Mouse (Mus musculus): ENCODE data around the gene Crybg2. TPM values are rescaled to one million over a fixed set of nuclear protein-coding genes. Genes with fewer than 3 reads are reported as not detected.

The Crybg2 gene
- polyA plus RNA-seq, 1 experiment from 2014 or later, result 11.1 TPM

DNA sequence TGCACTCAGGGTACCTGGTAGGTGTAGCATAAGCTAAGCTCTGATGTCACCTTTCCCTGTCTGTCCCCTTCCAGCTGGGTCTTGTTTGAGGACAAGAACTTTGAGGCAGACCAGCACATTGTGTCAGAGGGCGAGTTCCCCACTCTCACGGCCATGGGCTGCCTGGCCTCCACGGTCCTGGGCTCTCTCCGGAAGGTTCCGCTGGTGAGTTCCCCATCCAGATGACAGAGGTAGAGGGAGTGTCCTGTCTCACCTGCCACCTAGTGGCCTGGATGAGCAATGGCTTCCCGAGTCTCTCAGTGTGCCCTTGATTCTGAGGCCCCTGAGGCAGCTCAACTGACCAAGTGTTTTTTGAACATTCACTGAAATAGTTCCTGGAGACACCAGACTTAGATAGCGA, 26.8 kb downstream of the Crybg2 start:
- no peak overlapping the region for H3K4me3 ChIP-seq (replicated peaks)
- H3K36me3 ChIP-seq, result no peaks in the 10 kb centered on the region
- ATAC-seq (ENCODE audit: insufficient read depth, low FRiP score, low read depth), result 0 out of 2 replicates have a peak, but pooled peaks have one; percentile 35
- no peaks in the 10 kb centered on the region for H3K27me3 ChIP-seq (replicated peaks)
- no peaks in the 10 kb centered on the region for H3K4me1 ChIP-seq
- 30% methylated on average over 7 of the region's 7 CpGs for WGBS
- H3K9me3 ChIP-seq, result no peaks in the 10 kb centered on the region
- H3K27ac ChIP-seq, result no peak overlapping the region
- H3K4me2 ChIP-seq, result no peak overlapping the region
- no peak overlapping the region for H3K9ac ChIP-seq

DNA sequence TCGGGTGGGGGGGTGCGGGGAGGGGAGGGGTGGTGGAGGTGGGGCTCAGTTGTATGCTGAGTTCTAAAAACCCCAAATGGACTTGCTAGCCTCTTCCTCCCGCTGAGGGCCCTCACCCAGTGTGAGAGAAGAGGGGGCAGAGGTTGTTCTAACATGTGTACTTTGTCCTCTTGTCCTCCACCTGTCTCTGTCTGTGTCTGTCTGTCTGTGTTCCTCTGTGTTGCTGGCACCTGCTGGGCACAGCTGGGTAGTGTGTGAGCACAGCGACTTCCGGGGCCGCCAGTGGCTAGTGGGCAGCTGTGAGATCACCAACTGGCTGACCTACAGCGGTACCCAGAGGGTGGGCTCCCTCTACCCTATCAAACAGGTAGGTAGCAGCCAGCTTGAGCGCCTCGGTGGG, 28.4 kb downstream of the Crybg2 start:
- H3K27ac ChIP-seq, result no peak overlapping the region
- ATAC-seq (ENCODE audit: insufficient read depth, low FRiP score, low read depth), result no peak
- no peaks in the 10 kb centered on the region for H3K9me3 ChIP-seq
- H3K4me2 ChIP-seq, result no peak overlapping the region
- H3K27me3 ChIP-seq (replicated peaks), result no peaks in the 10 kb centered on the region
- H3K4me3 ChIP-seq (replicated peaks), result no peak overlapping the region
- H3K36me3 ChIP-seq, result no peaks in the 10 kb centered on the region
- H3K9ac ChIP-seq, result no peak overlapping the region
- WGBS, result 78% methylated on average over 9 of the region's 9 CpGs
- no peaks in the 10 kb centered on the region for H3K4me1 ChIP-seq

DNA sequence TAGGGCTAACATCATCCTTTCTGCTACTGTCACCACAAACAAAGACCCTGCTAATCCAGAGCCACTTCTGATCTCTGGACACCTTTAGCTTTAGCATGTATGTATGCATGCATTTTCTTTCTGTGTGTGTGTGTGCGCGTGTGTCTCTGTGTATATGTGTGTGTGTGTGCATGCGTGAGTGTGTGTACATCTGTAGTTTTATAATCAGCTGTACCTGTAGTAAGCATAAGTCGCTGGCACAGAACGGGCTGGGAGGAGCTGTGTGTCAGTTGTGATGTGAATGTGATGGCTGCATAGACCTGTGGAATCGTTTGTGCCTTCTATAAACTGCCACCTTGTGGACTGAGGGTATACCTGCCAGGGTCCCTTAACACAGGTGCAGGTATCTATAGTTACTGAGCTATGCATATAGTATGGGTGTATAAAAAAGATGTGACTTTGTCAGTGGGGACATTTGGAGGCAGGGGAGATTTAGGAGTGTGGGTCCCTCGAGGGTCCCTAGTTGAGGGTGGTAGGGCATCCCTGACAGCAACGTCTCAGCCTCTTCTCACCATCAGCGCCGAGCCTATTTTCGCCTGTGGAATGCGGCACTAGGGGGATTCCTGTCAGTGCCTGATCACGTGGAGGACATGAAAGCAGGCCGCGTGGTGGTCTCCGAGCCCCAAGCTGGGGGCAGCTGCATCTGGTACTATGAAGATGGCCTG, 30.1 kb downstream of the Crybg2 start:
- no peak overlapping the region for H3K27ac ChIP-seq
- no peaks in the 10 kb centered on the region for H3K4me1 ChIP-seq
- WGBS, result 78% methylated on average over 16 of the region's 16 CpGs
- no peaks in the 10 kb centered on the region for H3K9me3 ChIP-seq
- no peaks in the 10 kb centered on the region for H3K27me3 ChIP-seq (replicated peaks)
- no peaks in the 10 kb centered on the region for H3K36me3 ChIP-seq
- no peak for ATAC-seq (ENCODE audit: insufficient read depth, low FRiP score, low read depth)
- H3K4me2 ChIP-seq, result no peak overlapping the region
- H3K9ac ChIP-seq, result no peak overlapping the region
- H3K4me3 ChIP-seq (replicated peaks), result no peak overlapping the region

DNA sequence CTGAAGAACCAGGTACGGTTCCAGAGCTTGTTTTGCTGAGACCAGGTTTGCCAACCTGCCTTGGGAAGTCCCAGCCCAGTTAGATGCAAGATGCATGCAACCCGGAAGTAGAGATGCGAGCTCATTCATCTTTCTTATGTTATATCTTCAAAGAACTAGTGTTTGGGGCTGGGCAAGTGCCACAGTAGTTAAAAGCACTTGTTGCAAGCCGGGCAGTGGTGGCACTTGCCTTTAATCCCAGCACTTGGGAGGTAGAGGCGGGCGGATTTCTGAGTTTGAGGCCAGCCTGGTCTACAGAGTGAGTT, 30.6 kb downstream of the Crybg2 start:
- Histone ChIP-seq H3K9me3 (no peaks in the 10 kb centered on the region), H3K4me1 (no peaks in the 10 kb centered on the region), H3K36me3 (no peaks in the 10 kb centered on the region), H3K4me3 (replicated peaks) (no peak overlapping the region), H3K27ac (no peak overlapping the region), H3K9ac (no peak overlapping the region), H3K4me2 (no peak overlapping the region), H3K27me3 (replicated peaks) (no peaks in the 10 kb centered on the region)
- WGBS, result 83% methylated on average over 6 of the region's 6 CpGs
- ATAC-seq (ENCODE audit: insufficient read depth, low FRiP score, low read depth), result no peak

DNA sequence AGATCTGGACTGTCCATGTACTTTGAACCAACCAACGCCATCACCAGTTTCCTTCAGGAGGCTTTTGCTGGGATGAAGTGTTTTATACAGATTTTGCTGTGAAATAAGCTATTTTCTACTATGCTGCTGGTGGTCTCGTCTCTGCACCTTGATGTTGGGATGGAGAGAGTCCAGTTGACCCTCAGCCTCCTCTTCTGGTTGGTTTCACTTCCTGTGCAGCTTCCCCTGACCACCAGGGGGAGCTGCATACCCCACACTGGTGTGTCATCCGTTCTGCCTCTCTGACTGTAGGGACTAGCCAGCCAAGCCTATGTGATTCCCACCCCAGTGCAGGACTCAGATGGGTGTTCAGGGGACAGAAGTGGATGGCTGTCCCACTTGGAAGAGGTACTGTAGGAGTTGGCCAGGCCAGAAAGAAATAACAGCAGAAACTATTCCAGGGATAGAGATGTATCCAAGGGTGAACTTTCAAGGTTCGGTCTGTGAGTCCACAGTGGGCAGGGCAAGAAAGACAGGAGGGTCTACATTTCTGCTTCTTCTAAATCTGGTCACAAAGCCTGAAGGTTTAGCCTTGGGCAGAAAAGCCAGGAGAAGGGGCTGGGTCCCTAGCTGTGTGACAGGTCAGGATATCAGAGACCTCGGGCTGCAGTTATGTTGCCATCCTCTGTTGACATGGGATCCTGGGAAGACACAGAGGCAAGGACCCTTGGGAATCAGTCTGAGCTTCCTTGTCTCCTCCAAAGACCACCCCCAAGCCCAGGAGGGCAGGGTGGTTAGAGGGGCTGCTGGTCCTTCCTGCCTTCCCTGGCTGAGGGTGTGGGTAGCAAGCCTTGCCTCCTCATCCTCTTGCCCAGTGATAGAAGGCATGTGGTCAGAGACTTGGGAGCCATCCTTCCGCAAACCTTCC, 32.0 kb downstream of the Crybg2 start:
- H3K4me2 ChIP-seq, result no peak overlapping the region
- H3K27me3 ChIP-seq (replicated peaks), result no peaks in the 10 kb centered on the region
- ATAC-seq (ENCODE audit: insufficient read depth, low FRiP score, low read depth), result no peak
- no peaks in the 10 kb centered on the region for H3K36me3 ChIP-seq
- no peaks in the 10 kb centered on the region for H3K4me1 ChIP-seq
- no peaks in the 10 kb centered on the region for H3K9me3 ChIP-seq
- WGBS, result 68% methylated on average over 6 of the region's 6 CpGs
- no peak overlapping the region for H3K4me3 ChIP-seq (replicated peaks)
- no peak overlapping the region for H3K27ac ChIP-seq
- no peak overlapping the region for H3K9ac ChIP-seq

DNA sequence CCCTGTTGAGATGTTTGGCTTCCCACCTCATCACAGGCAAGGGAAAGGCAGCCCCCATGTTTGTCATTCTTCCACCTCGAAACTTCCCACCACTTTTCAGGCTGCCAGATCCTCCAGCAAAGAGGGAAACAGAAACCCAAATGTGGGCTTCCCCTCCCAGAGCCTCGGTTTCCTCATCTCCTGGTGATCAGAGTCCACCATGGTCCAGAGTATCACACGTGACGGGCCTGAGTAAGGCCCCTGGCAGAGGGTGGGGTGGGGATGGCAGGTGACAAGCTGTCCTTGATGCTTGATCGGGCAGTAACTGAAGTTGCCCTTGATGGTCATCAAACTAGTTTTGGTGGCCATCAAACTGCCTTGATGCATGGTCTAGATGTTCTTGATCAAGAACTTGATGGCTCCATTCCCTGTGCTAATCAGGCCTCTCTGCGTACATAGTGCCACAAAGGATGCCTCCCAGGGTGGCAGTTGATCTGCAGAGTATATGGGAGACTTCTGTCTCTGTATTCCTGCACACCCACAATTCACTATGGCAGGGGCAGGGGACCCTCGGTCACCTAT, 33.5 kb downstream of the Crybg2 start:
- H3K4me3 ChIP-seq (replicated peaks), result no peak overlapping the region
- 81% methylated on average over 7 of the region's 7 CpGs for WGBS
- ATAC-seq (ENCODE audit: insufficient read depth, low FRiP score, low read depth), result no peak

DNA sequence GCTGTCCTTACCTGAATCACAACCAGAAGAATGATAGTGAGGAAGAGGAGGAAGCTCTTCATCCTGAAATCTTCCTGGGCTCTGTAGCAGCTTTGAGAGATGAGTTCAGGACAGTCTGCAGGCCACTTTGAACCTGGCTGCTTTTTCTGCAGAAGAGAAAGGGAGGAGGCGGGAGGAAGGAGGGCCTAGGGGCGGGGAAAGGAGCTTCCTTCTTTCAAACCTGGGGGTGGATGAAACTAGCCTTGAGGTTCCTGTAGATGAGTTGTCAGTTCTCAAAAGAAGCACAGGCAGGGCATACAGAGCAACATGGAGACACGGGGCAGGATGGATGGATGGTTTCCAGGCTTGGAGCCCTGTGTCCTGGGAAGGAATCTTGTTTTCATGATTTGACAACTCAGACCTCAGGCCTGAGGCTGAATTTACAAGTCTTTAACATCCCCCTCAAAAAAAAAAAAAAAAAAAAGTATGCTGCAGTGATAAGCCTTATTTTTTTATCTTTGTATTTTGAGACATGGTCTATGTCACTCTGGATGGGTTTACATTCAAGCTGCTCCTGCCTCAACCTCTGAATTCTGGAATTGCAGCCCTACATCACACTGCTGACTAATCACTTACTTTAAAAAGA, 34.4 kb downstream of the Crybg2 start, which contains the start of gene Cd52:
TSS of gene Cd52 (minus strand) at position 160 of the 625 bp plus-strand sequence.
- 56% methylated on average over 3 of the region's 3 CpGs for WGBS
- no peak for ATAC-seq (ENCODE audit: insufficient read depth, low FRiP score, low read depth)
- no peak within 1 kb of the TSS for H3K4me2 ChIP-seq

More for the DNA sequence above, 33.5 kb downstream of the Crybg2 start:
- no peak overlapping the region for H3K9ac ChIP-seq
- no peak overlapping the region for H3K4me2 ChIP-seq
- H3K4me1 ChIP-seq, result no peaks in the 10 kb centered on the region
- no peaks in the 10 kb centered on the region for H3K9me3 ChIP-seq
- no peaks in the 10 kb centered on the region for H3K27me3 ChIP-seq (replicated peaks)
- H3K27ac ChIP-seq, result no peak overlapping the region
- no peaks in the 10 kb centered on the region for H3K36me3 ChIP-seq

DNA sequence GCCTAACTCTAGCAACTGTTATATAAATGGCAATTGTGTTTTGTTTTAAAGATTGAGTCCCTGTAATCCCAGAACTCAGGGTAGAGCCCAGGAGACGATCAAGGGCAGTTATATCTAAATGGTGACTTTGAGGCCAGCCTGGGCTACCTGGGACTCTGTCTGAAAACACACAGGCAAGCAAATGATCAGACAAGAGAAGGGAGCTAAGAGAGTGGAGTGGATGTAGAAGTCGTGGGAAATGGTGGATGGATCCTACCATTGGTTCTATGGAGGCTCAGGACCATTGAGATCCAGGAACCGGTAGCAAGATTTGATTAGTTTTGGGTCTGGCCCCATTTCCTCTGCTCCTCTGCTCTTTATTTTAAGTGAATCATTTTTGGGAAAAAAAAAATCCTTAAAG, 35.5 kb downstream of the Crybg2 start:
- Histone ChIP-seq H3K27me3 (replicated peaks) (no peaks in the 10 kb centered on the region), H3K4me3 (replicated peaks) (no peak overlapping the region), H3K27ac (no peak overlapping the region), H3K4me1 (no peaks in the 10 kb centered on the region), H3K36me3 (no peaks in the 10 kb centered on the region), H3K4me2 (no peak overlapping the region), H3K9ac (no peak overlapping the region), H3K9me3 (no peaks in the 10 kb centered on the region)
- ATAC-seq (ENCODE audit: insufficient read depth, low FRiP score, low read depth), result no peak
- WGBS, result 84% methylated on average over 3 of the region's 3 CpGs

More for the DNA sequence above, 34.4 kb downstream of the Crybg2 start, which contains the start of gene Cd52:
- no peak within 1 kb of the TSS for H3K27ac ChIP-seq
- no peaks in the 10 kb centered on the region for H3K36me3 ChIP-seq
- no peaks in the 10 kb centered on the region for H3K4me1 ChIP-seq
- H3K27me3 ChIP-seq (replicated peaks), result no peaks in the 10 kb centered on the region
- no peak within 1 kb of the TSS for H3K4me3 ChIP-seq (replicated peaks)
- H3K9me3 ChIP-seq, result no peaks in the 10 kb centered on the region
- no peak within 1 kb of the TSS for H3K9ac ChIP-seq

DNA sequence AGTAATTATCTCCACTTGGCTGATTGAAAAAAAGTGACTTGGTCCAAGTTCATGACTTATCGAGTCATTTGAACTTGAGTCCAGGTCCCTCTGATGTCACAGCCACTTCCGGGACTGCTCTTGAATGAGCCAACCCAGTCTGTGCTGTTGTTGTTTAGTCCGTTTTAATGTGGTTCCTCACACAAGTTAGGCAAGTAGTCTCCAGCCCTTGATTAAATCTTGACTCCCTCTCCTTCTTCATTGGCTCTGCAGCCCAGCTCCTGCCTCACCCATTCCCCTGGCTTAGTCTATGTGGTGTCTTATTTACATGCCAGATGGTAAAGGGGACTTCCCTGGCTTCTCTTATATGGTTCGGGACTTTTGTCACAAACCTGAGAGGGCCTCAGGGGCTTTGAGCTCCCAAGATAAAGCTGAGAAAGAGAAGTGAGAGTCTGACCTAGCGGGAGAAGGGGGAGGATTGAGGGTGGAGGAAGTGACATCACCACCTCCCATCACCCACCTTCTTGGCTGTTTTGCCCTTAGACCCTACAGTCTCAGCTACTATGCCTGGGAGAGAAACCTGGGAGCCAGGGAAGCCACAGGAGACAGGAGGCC, 36.5 kb downstream of the Crybg2 start:
- H3K27ac ChIP-seq, result no peak overlapping the region
- no peaks in the 10 kb centered on the region for H3K27me3 ChIP-seq (replicated peaks)
- H3K9ac ChIP-seq, result no peak overlapping the region
- H3K36me3 ChIP-seq, result no peaks in the 10 kb centered on the region
- whole genome bisulfite sequencing, result 63% methylated on average over 5 of the region's 5 CpGs
- no peak for ATAC-seq (ENCODE audit: insufficient read depth, low FRiP score, low read depth)
- H3K4me3 ChIP-seq (replicated peaks), result no peak overlapping the region
- H3K4me1 ChIP-seq, result no peaks in the 10 kb centered on the region
- H3K9me3 ChIP-seq, result no peaks in the 10 kb centered on the region
- H3K4me2 ChIP-seq, result no peak overlapping the region

DNA sequence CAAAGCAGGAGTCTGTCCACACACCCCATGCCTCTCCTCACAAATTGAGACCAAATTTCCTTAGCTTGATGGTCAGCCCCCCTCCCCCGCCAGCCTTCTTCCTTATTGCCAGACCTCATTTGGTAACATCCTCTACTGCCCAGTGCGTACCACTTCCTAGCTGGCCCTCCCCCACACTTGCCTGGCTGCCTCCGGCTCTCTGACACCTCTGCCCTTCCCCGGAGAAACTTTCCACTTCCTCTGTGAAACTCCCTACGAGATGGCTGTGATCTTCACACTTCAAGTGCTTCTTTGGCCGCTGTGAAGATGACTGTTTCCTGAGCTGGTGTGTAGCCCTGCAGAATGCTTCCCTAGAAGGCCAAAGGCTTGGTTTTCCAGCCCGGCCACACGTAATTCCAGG, 38.0 kb downstream of the Crybg2 start:
- no peaks in the 10 kb centered on the region for H3K9me3 ChIP-seq
- no peak overlapping the region for H3K9ac ChIP-seq
- no peak for ATAC-seq (ENCODE audit: insufficient read depth, low FRiP score, low read depth)
- 44% methylated on average over 8 of the region's 8 CpGs for WGBS
- no peak overlapping the region; the same call in 1 of the 2 replicates for H3K27ac ChIP-seq
- H3K36me3 ChIP-seq, result no peaks in the 10 kb centered on the region
- H3K4me3 ChIP-seq (replicated peaks), result no peak overlapping the region
- 0 out of 2 replicates have a peak, but pooled peaks cover 4% of the 10 kb centered on the region for H3K4me1 ChIP-seq
- H3K4me2 ChIP-seq, result no peak overlapping the region
- H3K27me3 ChIP-seq (replicated peaks), result no peaks in the 10 kb centered on the region

DNA sequence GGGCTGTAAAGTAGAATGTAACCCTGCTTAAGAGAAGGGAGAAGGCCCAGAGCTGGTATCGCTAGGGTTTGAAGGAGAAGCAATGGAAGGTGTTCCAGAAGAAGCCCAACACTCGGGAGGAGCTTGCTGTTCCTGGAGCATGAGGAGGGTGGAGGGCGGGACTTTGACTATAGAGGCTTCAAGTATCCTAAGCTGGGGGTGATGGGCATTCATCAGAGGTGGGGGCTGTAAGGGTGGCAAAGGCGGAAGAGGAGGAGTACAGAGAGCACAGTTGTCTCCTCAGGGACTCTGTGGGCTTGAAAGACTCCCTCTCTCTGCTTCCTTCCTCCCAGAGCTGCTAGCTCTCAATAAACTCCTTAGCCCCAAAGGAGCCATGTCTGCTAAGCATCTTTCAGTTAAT, 39.6 kb downstream of the Crybg2 start:
- no peaks in the 10 kb centered on the region for H3K36me3 ChIP-seq
- ATAC-seq (ENCODE audit: insufficient read depth, low FRiP score, low read depth), result no peak
- no peaks in the 10 kb centered on the region for H3K27me3 ChIP-seq (replicated peaks)
- no peak overlapping the region for H3K9ac ChIP-seq
- H3K9me3 ChIP-seq, result no peaks in the 10 kb centered on the region
- no peak overlapping the region for H3K4me3 ChIP-seq (replicated peaks)
- H3K4me1 ChIP-seq, result 0 out of 2 replicates have a peak, but pooled peaks cover 4% of the 10 kb centered on the region
- 79% methylated on average over 4 of the region's 4 CpGs for WGBS
- H3K27ac ChIP-seq, result no peak overlapping the region
- H3K4me2 ChIP-seq, result no peak overlapping the region
